ENCODE assay signal across 12 mouse cellular contexts in the genomic region with DNA sequence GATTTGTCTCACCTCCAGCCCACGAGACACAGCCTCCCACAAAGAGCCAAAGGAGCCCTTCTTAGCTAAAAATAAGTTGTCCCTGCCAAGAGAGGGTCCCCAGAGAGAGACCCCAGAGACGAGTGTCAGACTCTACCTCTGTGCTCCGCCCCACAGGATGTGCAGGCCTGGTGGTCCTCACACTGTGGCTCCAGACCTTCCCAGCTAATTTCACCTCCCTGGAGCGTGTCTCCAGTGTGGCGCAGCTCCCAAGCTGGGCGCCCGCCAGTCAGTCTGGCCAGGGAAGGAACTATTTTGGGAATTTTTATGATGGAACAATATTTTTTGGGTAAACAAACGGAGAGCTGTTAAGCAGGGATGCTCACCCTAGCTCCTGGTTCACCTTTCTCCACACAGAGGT. TPM values are rescaled to one million over a fixed set of nuclear protein-coding genes. Genes with fewer than 3 reads are reported as not detected.
DNase-seq lines count a peak whose midpoint lies in the region; ATAC-seq and TF ChIP-seq lines count a peak whose summit lies in the region.
"Had no signal": no experiment of that assay in that cellular context is flagged by ENCODE, and none has a peak within 500 bp of the region (broad histone marks: within the 10 kb centered on the region; RNA-seq: fewer than 3 reads in every experiment).

No protein-coding gene starts in this region.

- TF ChIP-seq CTCF in midbrain, postnatal 0 days (IDR thresholded peaks at IDR 0.05): no peak

- H3K4me1 ChIP-seq in midbrain, postnatal 0 days (ENCODE audit: insufficient read depth, low read length): no peaks in the 10 kb centered on the region
- no peaks in the 10 kb centered on the region for H3K4me1 ChIP-seq in midbrain, embryonic 10.5 days
- peaks cover 18% of the 10 kb centered on the region; the same call in 1 of the 2 replicates for H3K4me1 ChIP-seq in heart, embryonic 16.5 days (ENCODE audit: control insufficient read depth, insufficient read depth, low read length)

- WGBS in midbrain, postnatal 0 days: 78% methylated on average over 8 of the region's 8 CpGs
- WGBS in midbrain, embryonic 10.5 days: 77% methylated on average over 8 of the region's 8 CpGs
- 50% methylated on average over 8 of the region's 8 CpGs for WGBS in heart, embryonic 16.5 days

- 0 out of 2 replicates have a peak overlapping the region, but pooled peaks have one; percentile 14 for H3K9ac ChIP-seq in midbrain, postnatal 0 days (replicated peaks; ENCODE audit: low read length, poor library complexity, severe bottlenecking)
- H3K9ac ChIP-seq in heart, embryonic 16.5 days (ENCODE audit: low read length): no peak overlapping the region
- H3K9ac ChIP-seq: midbrain, embryonic 15.5 days had no signal

- H3K36me3 ChIP-seq in midbrain, postnatal 0 days (ENCODE audit: insufficient read depth, low read length): no peaks in the 10 kb centered on the region
- no peaks in the 10 kb centered on the region for H3K36me3 ChIP-seq in midbrain, embryonic 10.5 days
- H3K36me3 ChIP-seq in heart, embryonic 16.5 days (ENCODE audit: control insufficient read depth, insufficient read depth): no peaks in the 10 kb centered on the region
- H3K36me3 ChIP-seq: midbrain, embryonic 15.5 days had no signal

- no peak overlapping the region for H3K4me3 ChIP-seq in midbrain, postnatal 0 days (ENCODE audit: low read depth, low read length)
- H3K4me3 ChIP-seq in midbrain, embryonic 10.5 days: no peak overlapping the region
- H3K4me3 ChIP-seq in heart, embryonic 16.5 days (ENCODE audit: low read length): no peak overlapping the region
- H3K4me3 ChIP-seq: midbrain, embryonic 15.5 days had no signal

- DNase-seq in cerebellum, postnatal 25 days: peak; percentile 42 to 58
- no peak for DNase-seq in cerebellum, adult 8-10 months
- DNase-seq in midbrain, postnatal 0 days (ENCODE audit: low spot score): no peak
- DNase-seq in midbrain, embryonic 10.5 days (ENCODE audit: low spot score): no peak
- DNase-seq in lung, postnatal 14 days: peak; percentile 49
- no peak for DNase-seq in right cerebral cortex, adult 18-20 months
- no peak for DNase-seq in thymus, postnatal 0 days (ENCODE audit: low spot score)
- DNase-seq: liver had no signal

- no peak overlapping the region for H3K27ac ChIP-seq in midbrain, postnatal 0 days (ENCODE audit: low read depth, low read length)
- H3K27ac ChIP-seq in midbrain, embryonic 10.5 days (replicated peaks): no peak overlapping the region
- H3K27ac ChIP-seq in heart, embryonic 16.5 days (ENCODE audit: low read length): no peak overlapping the region
- H3K27ac ChIP-seq: midbrain, embryonic 15.5 days had no signal

- H3K27me3 ChIP-seq in midbrain, postnatal 0 days (ENCODE audit: insufficient read depth, low read length): no peaks in the 10 kb centered on the region
- no peaks in the 10 kb centered on the region for H3K27me3 ChIP-seq in midbrain, embryonic 10.5 days (ENCODE audit: low read depth, poor library complexity, severe bottlenecking)
- no peaks in the 10 kb centered on the region for H3K27me3 ChIP-seq in heart, embryonic 16.5 days (ENCODE audit: control insufficient read depth, insufficient read depth, low read length)
- H3K27me3 ChIP-seq: midbrain, embryonic 15.5 days had no signal

- no peak for ATAC-seq in midbrain, postnatal 0 days (ENCODE audit: low FRiP score)
- 0 out of 2 replicates have a peak, but pooled peaks have one; percentile 11 for ATAC-seq in heart, embryonic 16.5 days (replicated peaks; ENCODE audit: extremely low read depth, insufficient read depth, low FRiP score)
- ATAC-seq: forebrain, embryonic 14.5 days; inflammation-experienced regulatory T-cells, adult 6 months; midbrain, embryonic 15.5 days had no signal

- no peaks in the 10 kb centered on the region for H3K9me3 ChIP-seq in midbrain, postnatal 0 days (ENCODE audit: low read length)
- H3K9me3 ChIP-seq in midbrain, embryonic 10.5 days (replicated peaks): no peaks in the 10 kb centered on the region
- H3K9me3 ChIP-seq in heart, embryonic 16.5 days (replicated peaks; ENCODE audit: control insufficient read depth, low read length): no peaks in the 10 kb centered on the region
- H3K9me3 ChIP-seq: midbrain, embryonic 15.5 days had no signal

- no peak overlapping the region for H3K4me2 ChIP-seq in midbrain, postnatal 0 days (ENCODE audit: low read depth, low read length, poor library complexity, severe bottlenecking)
- H3K4me2 ChIP-seq in heart, embryonic 16.5 days (ENCODE audit: low read depth, low read length): no peak overlapping the region
- H3K4me2 ChIP-seq: midbrain, embryonic 15.5 days had no signal

RNA-seq across cellular contexts. Expression of gene Jdp2, which starts 50.8 kb away (rescaled TPM):
- total RNA-seq in midbrain, postnatal 0 days (2014; rRNA removed): 15.8 and 18.4 TPM in 2 replicates
- 0.56 and 1.0 TPM in 2 replicates for polyA plus RNA-seq in midbrain, postnatal 0 days (2015; fragmentation: Nextera tagmentation; extraction: Ambion mirVana)
- polyA plus RNA-seq in midbrain, embryonic 10.5 days (2016; fragmentation: Nextera tagmentation; extraction: Ambion mirVana): 0.49 TPM in 1 of 2 replicates, not detected in the other
- polyA plus RNA-seq in heart, embryonic 16.5 days (2015; fragmentation: Nextera tagmentation; extraction: Ambion mirVana): 0.34 and 0.37 TPM in 2 replicates
- polyA plus RNA-seq in thymus, postnatal 0 days (2015; fragmentation: Nextera tagmentation; extraction: Ambion mirVana): 0.34 and 0.57 TPM in 2 replicates

Comparison
In these comparisons a context has a peak if more than half of its experiments do, and no peak if none do; other contexts are left out.
1. DNase-seq: peak in cerebellum, postnatal 25 days (2 of 2) and lung, postnatal 14 days (single experiment); none in cerebellum, adult 8-10 months (single experiment), midbrain, postnatal 0 days (single experiment), midbrain, embryonic 10.5 days (single experiment), right cerebral cortex, adult 18-20 months (single experiment) and thymus, postnatal 0 days (single experiment).